Mouse (Mus musculus): ENCODE measurements at regions not wholly inside any gene's neighbourhood (a gene's known extent, or its start where the extent isn't known, plus 50 kb on each side); places are given as distances from the start of the nearest gene placed in this dataset.

GRCm38 (mm10) chr14:76816666-76817065, 219.9 kb upstream of the Ccdc122 start:
- Histone ChIP-seq H3K36me3 (ENCODE audit: control insufficient read depth, insufficient read depth) (no peaks in the 10 kb centered on the region), H3K9ac (ENCODE audit: low read length) (no peak overlapping the region), H3K27ac (ENCODE audit: low read length) (no peak overlapping the region), H3K9me3 (replicated peaks; ENCODE audit: control insufficient read depth, low read length) (no peaks in the 10 kb centered on the region), H3K4me3 (ENCODE audit: low read length) (no peak overlapping the region), H3K27me3 (ENCODE audit: control insufficient read depth, insufficient read depth, low read length) (no peaks in the 10 kb centered on the region), H3K4me1 (ENCODE audit: control insufficient read depth, insufficient read depth, low read length) (peaks cover 39% of the 10 kb centered on the region), H3K4me2 (ENCODE audit: low read depth, low read length) (no peak overlapping the region)
- 87% methylated on average over 2 of the region's 2 CpGs for WGBS
- ATAC-seq (replicated peaks; ENCODE audit: extremely low read depth, insufficient read depth, low FRiP score): no peak

- ATAC-seq (replicated peaks; ENCODE audit: extremely low read depth, insufficient read depth, low FRiP score): no peak
- H3K9ac ChIP-seq (ENCODE audit: low read length): no peak overlapping the region
- H3K27ac ChIP-seq (ENCODE audit: low read length): no peak overlapping the region
- H3K9me3 ChIP-seq (replicated peaks; ENCODE audit: control insufficient read depth, low read length): 0 out of 2 replicates have a peak, but pooled peaks cover 2% of the 10 kb centered on the region
- H3K4me2 ChIP-seq (ENCODE audit: low read depth, low read length): no peak overlapping the region
- H3K36me3 ChIP-seq (ENCODE audit: control insufficient read depth, insufficient read depth): no peaks in the 10 kb centered on the region
- H3K4me3 ChIP-seq (ENCODE audit: low read length): no peak overlapping the region
- peaks cover 23% of the 10 kb centered on the region for H3K4me1 ChIP-seq (ENCODE audit: control insufficient read depth, insufficient read depth, low read length)
- no peaks in the 10 kb centered on the region for H3K27me3 ChIP-seq (ENCODE audit: control insufficient read depth, insufficient read depth, low read length)
- 57% methylated on average over 14 of the region's 14 CpGs for WGBS
Observed at GRCm38 (mm10) chr14:76812155-76812875, 224.3 kb upstream of the Ccdc122 start.

- ATAC-seq (replicated peaks; ENCODE audit: extremely low read depth, insufficient read depth, low FRiP score): peak; percentile 80
- Histone ChIP-seq H3K9me3 (replicated peaks; ENCODE audit: control insufficient read depth, low read length) (peaks cover 6% of the 10 kb centered on the region; the same call in 1 of the 2 replicates), H3K4me1 (ENCODE audit: control insufficient read depth, insufficient read depth, low read length) (peaks cover 23% of the 10 kb centered on the region), H3K27me3 (ENCODE audit: control insufficient read depth, insufficient read depth, low read length) (no peaks in the 10 kb centered on the region), H3K27ac (ENCODE audit: low read length) (peak overlapping the region; percentile 55; the same call in 1 of the 2 replicates), H3K9ac (ENCODE audit: low read length) (peak overlapping the region; percentile 25), H3K36me3 (ENCODE audit: control insufficient read depth, insufficient read depth) (no peaks in the 10 kb centered on the region), H3K4me3 (ENCODE audit: low read length) (peak overlapping the region; percentile 6), H3K4me2 (ENCODE audit: low read depth, low read length) (peak overlapping the region; percentile 55)
- WGBS: 21% methylated on average over 21 of the region's 21 CpGs
Observed at GRCm38 (mm10) chr14:76810697-76811589, 225.6 kb upstream of the Ccdc122 start.

GRCm38 (mm10) chr14:76810041-76810440, 226.5 kb upstream of the Ccdc122 start:
- WGBS: 95% methylated on average over 3 of the region's 3 CpGs
- H3K27me3 ChIP-seq (ENCODE audit: control insufficient read depth, insufficient read depth, low read length): no peaks in the 10 kb centered on the region

GRCm38 (mm10) chr14:76809411-76809810, 227.2 kb upstream of the Ccdc122 start:
- Histone ChIP-seq H3K36me3 (ENCODE audit: control insufficient read depth, insufficient read depth) (no peaks in the 10 kb centered on the region), H3K4me2 (ENCODE audit: low read depth, low read length) (no peak overlapping the region), H3K9ac (ENCODE audit: low read length) (no peak overlapping the region), H3K27ac (ENCODE audit: low read length) (no peak overlapping the region), H3K27me3 (ENCODE audit: control insufficient read depth, insufficient read depth, low read length) (no peaks in the 10 kb centered on the region), H3K9me3 (replicated peaks; ENCODE audit: control insufficient read depth, low read length) (peaks cover 6% of the 10 kb centered on the region; the same call in 1 of the 2 replicates), H3K4me3 (ENCODE audit: low read length) (no peak overlapping the region), H3K4me1 (ENCODE audit: control insufficient read depth, insufficient read depth, low read length) (peaks cover 31% of the 10 kb centered on the region)
- WGBS: 96% methylated on average over 7 of the region's 7 CpGs
- ATAC-seq (replicated peaks; ENCODE audit: extremely low read depth, insufficient read depth, low FRiP score): no peak

More at GRCm38 (mm10) chr14:76810041-76810440, 226.5 kb upstream of the Ccdc122 start:
- no peak for ATAC-seq (replicated peaks; ENCODE audit: extremely low read depth, insufficient read depth, low FRiP score)
- Histone ChIP-seq H3K4me2 (ENCODE audit: low read depth, low read length) (no peak overlapping the region), H3K9me3 (replicated peaks; ENCODE audit: control insufficient read depth, low read length) (peaks cover 6% of the 10 kb centered on the region; the same call in 1 of the 2 replicates), H3K4me1 (ENCODE audit: control insufficient read depth, insufficient read depth, low read length) (peaks cover 26% of the 10 kb centered on the region), H3K4me3 (ENCODE audit: low read length) (no peak overlapping the region), H3K36me3 (ENCODE audit: control insufficient read depth, insufficient read depth) (no peaks in the 10 kb centered on the region), H3K27ac (ENCODE audit: low read length) (no peak overlapping the region), H3K9ac (ENCODE audit: low read length) (no peak overlapping the region)

DNA sequence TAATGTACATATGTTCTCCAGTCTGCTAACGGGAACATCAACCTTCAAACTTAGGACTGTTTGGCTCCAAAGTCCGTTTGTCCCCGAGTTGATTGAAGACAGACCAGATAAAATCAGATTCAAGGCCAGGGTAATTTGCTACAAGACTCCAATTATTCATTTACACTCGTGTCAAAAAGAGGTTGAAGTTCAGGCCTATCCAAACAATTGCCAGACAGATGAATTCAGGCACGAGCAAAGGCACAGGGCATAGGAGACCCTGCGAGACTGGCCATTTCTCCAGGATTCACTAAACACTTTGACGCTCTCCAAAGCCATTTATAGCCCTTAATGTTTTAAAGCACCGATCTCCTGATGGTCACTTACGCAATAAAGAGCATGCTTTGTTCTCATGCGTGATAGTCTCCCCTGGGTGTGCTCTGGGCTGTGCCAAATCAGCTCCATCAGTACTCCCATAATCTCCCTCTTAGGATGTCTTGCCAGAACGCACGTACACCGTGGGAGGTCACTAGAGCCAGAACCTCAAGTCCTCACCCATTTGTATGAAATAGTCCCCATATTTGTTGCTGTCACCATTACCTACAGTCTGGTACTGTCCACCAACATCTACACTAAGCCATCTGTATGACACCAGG, 231.3 kb upstream of the Ccdc122 start:
- no peak overlapping the region for H3K4me2 ChIP-seq (ENCODE audit: low read depth, low read length)
- peak overlapping the region; percentile 58; the same call in 1 of the 2 replicates for H3K27ac ChIP-seq (ENCODE audit: low read length)
- H3K36me3 ChIP-seq (ENCODE audit: control insufficient read depth, insufficient read depth): no peaks in the 10 kb centered on the region
- no peak overlapping the region for H3K9ac ChIP-seq (ENCODE audit: low read length)
- no peak for ATAC-seq (replicated peaks; ENCODE audit: extremely low read depth, insufficient read depth, low FRiP score)
- H3K4me3 ChIP-seq (ENCODE audit: low read length): no peak overlapping the region
- peaks cover 10% of the 10 kb centered on the region; the same call in 1 of the 2 replicates for H3K4me1 ChIP-seq (ENCODE audit: control insufficient read depth, insufficient read depth, low read length)
- WGBS: 56% methylated on average over 13 of the region's 13 CpGs
- no peaks in the 10 kb centered on the region for H3K27me3 ChIP-seq (ENCODE audit: control insufficient read depth, insufficient read depth, low read length)
- H3K9me3 ChIP-seq (replicated peaks; ENCODE audit: control insufficient read depth, low read length): peaks cover 6% of the 10 kb centered on the region; the same call in 1 of the 2 replicates

DNA sequence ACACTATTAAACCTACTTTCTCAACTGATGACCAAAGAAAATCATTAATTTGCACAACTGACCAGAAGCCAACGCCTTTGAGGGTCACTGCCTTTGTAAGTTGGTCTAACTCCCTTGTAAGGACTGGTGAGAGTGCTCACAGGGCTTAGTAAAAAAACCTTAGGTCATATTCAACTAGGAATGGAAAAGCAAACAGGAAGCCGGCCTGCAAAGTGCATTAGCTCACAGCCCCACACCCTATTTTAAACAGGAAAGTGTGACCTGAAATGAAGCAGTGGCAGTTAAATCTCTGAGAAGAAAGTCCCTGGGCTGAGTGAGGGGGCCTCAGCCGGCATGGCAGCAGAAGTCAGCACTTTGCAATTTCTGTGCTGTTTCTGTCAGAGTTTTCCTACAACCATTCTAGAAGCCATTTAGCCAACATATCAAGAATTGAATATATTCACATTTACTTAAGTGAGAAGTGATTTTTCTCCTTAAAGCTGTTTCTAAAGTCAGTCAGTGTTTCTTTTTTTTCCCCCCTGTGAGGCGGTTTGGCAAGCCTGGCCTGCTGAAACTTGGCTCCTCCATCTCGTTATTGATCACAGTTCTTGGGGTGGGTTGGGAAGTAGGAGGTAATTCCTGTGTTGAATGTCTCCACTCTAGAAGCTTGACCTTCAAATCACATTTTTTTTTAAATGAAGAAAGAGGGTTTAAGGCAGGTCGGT, 232.0 kb upstream of the Ccdc122 start:
- peak overlapping the region; percentile 1; the same call in 1 of the 2 replicates for H3K9ac ChIP-seq (ENCODE audit: low read length)
- peaks cover 3% of the 10 kb centered on the region; the same call in 1 of the 2 replicates for H3K9me3 ChIP-seq (replicated peaks; ENCODE audit: control insufficient read depth, low read length)
- no peak overlapping the region for H3K4me3 ChIP-seq (ENCODE audit: low read length)
- peak; percentile 58; the same call in 1 of the 2 replicates for ATAC-seq (replicated peaks; ENCODE audit: extremely low read depth, insufficient read depth, low FRiP score)
- no peaks in the 10 kb centered on the region for H3K36me3 ChIP-seq (ENCODE audit: control insufficient read depth, insufficient read depth)
- no peak overlapping the region for H3K4me2 ChIP-seq (ENCODE audit: low read depth, low read length)
- H3K27me3 ChIP-seq (ENCODE audit: control insufficient read depth, insufficient read depth, low read length): no peaks in the 10 kb centered on the region
- H3K4me1 ChIP-seq (ENCODE audit: control insufficient read depth, insufficient read depth, low read length): peaks cover 10% of the 10 kb centered on the region; the same call in 1 of the 2 replicates
- 44% methylated on average over 6 of the region's 6 CpGs for WGBS
- H3K27ac ChIP-seq (ENCODE audit: low read length): peak overlapping the region; percentile 58

- no peak overlapping the region for H3K9ac ChIP-seq (ENCODE audit: low read length)
- no peak overlapping the region for H3K27ac ChIP-seq (ENCODE audit: low read length)
- no peak for ATAC-seq (replicated peaks; ENCODE audit: extremely low read depth, insufficient read depth, low FRiP score)
- no peaks in the 10 kb centered on the region for H3K27me3 ChIP-seq (ENCODE audit: control insufficient read depth, insufficient read depth, low read length)
- no peaks in the 10 kb centered on the region for H3K9me3 ChIP-seq (replicated peaks; ENCODE audit: control insufficient read depth, low read length)
- no peak overlapping the region for H3K4me3 ChIP-seq (ENCODE audit: low read length)
- no peak overlapping the region for H3K4me2 ChIP-seq (ENCODE audit: low read depth, low read length)
- 79% methylated on average over 4 of the region's 4 CpGs for WGBS
- H3K36me3 ChIP-seq (ENCODE audit: control insufficient read depth, insufficient read depth): no peaks in the 10 kb centered on the region
- H3K4me1 ChIP-seq (ENCODE audit: control insufficient read depth, insufficient read depth, low read length): peaks cover 10% of the 10 kb centered on the region; the same call in 1 of the 2 replicates
Observed at GRCm38 (mm10) chr14:76800181-76800580, 236.4 kb upstream of the Ccdc122 start.

All from heart, embryonic 16.5 days (tissue).